Mouse (Mus musculus): ENCODE data around the gene Dlk2. TPM values are rescaled to one million over a fixed set of nuclear protein-coding genes. Genes with fewer than 3 reads are reported as not detected.

Gene Dlk2
- 0.54 and 3.1 TPM in 2 replicates for polyA plus RNA-seq (2012; rRNA removed)

- Histone ChIP-seq H3K4me3 (replicated peaks; ENCODE audit: extremely low read depth, low read depth, low read length) (peak within 1 kb of the TSS; percentile 46), H3K4me1 (ENCODE audit: control insufficient read depth, insufficient read depth, low read length) (peaks cover 5% of the 10 kb centered on the region; the same call in 1 of the 2 replicates)
- no peak for DNase-seq
- TF ChIP-seq CTCF (IDR thresholded peaks at IDR 0.05; ENCODE audit: insufficient read depth, low read length) (no peak), POLR2A (IDR thresholded peaks at IDR 0.05; ENCODE audit: borderline replicate concordance, extremely low read depth, low read depth, low read length) (no peak)
- WGBS, result 1% methylated on average over 76 of the region's 86 CpGs
These were observed at the start of gene Dlk2 for GRCm38 (mm10) chr17:46297364-46298219. Gene Dlk2 (plus strand): TSS chr17:46297421.

GRCm38 (mm10) chr17:46247512-46248188 lies 49.6 kb upstream of the Dlk2 start, which contains the start of the genes Polr1c and Yipf3:
Gene Polr1c (minus strand): TSS chr17:46248054.
Gene Yipf3 (plus strand): TSS chr17:46248080.
- under 1% methylated on average over 53 of the region's 53 CpGs for WGBS

GRCm38 (mm10) chr17:46248189-46248522 lies 49.1 kb upstream of the Dlk2 start:
- H3K4me1 ChIP-seq (ENCODE audit: control insufficient read depth, insufficient read depth, low read length), result peaks cover 12% of the 10 kb centered on the region
- DNase-seq, result no peak
- peak overlapping the region; percentile 94 for H3K4me3 ChIP-seq (replicated peaks; ENCODE audit: extremely low read depth, low read depth, low read length)
- TF ChIP-seq POLR2A (IDR thresholded peaks at IDR 0.05; ENCODE audit: borderline replicate concordance, extremely low read depth, low read depth, low read length) (no peak), CTCF (IDR thresholded peaks at IDR 0.05; ENCODE audit: insufficient read depth, low read length) (no peak)
- WGBS, result 1% methylated on average over 37 of the region's 37 CpGs

More at GRCm38 (mm10) chr17:46247512-46248188, 49.6 kb upstream of the Dlk2 start, which contains the start of the genes Polr1c and Yipf3:
- peak; percentile 96 for DNase-seq
- TF ChIP-seq POLR2A (IDR thresholded peaks at IDR 0.05; ENCODE audit: borderline replicate concordance, extremely low read depth, low read depth, low read length), result peak; percentile 85
- no peak for TF ChIP-seq CTCF (IDR thresholded peaks at IDR 0.05; ENCODE audit: insufficient read depth, low read length)
- Histone ChIP-seq H3K4me1 (ENCODE audit: control insufficient read depth, insufficient read depth, low read length) (peaks cover 12% of the 10 kb centered on the region), H3K4me3 (replicated peaks; ENCODE audit: extremely low read depth, low read depth, low read length) (peak within 1 kb of the TSS; percentile 94)

GRCm38 (mm10) chr17:46251174-46251573 lies 46.0 kb upstream of the Dlk2 start:
- 71% methylated on average over 7 of the region's 7 CpGs for WGBS
- no peak for TF ChIP-seq CTCF (IDR thresholded peaks at IDR 0.05; ENCODE audit: insufficient read depth, low read length)
- TF ChIP-seq POLR2A (IDR thresholded peaks at IDR 0.05; ENCODE audit: borderline replicate concordance, extremely low read depth, low read depth, low read length), result no peak
- DNase-seq, result no peak
- H3K4me1 ChIP-seq (ENCODE audit: control insufficient read depth, insufficient read depth, low read length), result peaks cover 19% of the 10 kb centered on the region
- no peak overlapping the region for H3K4me3 ChIP-seq (replicated peaks; ENCODE audit: extremely low read depth, low read depth, low read length)

GRCm38 (mm10) chr17:46252571-46253451 lies 44.4 kb upstream of the Dlk2 start:
- Histone ChIP-seq H3K4me1 (ENCODE audit: control insufficient read depth, insufficient read depth, low read length) (peaks cover 15% of the 10 kb centered on the region), H3K4me3 (replicated peaks; ENCODE audit: extremely low read depth, low read depth, low read length) (no peak overlapping the region)
- DNase-seq, result no peak
- TF ChIP-seq POLR2A (IDR thresholded peaks at IDR 0.05; ENCODE audit: borderline replicate concordance, extremely low read depth, low read depth, low read length) (no peak), CTCF (IDR thresholded peaks at IDR 0.05; ENCODE audit: insufficient read depth, low read length) (peak; percentile 39; the same call in 1 of the 2 replicates)
- 51% methylated on average over 14 of the region's 14 CpGs for WGBS

GRCm38 (mm10) chr17:46253452-46254084 lies 43.7 kb upstream of the Dlk2 start, which contains the start of gene Lrrc73:
Gene Lrrc73 (plus strand): TSS chr17:46253531.
- TF ChIP-seq CTCF (IDR thresholded peaks at IDR 0.05; ENCODE audit: insufficient read depth, low read length) (no peak), POLR2A (IDR thresholded peaks at IDR 0.05; ENCODE audit: borderline replicate concordance, extremely low read depth, low read depth, low read length) (peak; percentile 47; the same call in 1 of the 2 replicates)
- Histone ChIP-seq H3K4me3 (replicated peaks; ENCODE audit: extremely low read depth, low read depth, low read length) (peak within 1 kb of the TSS; percentile 62), H3K4me1 (ENCODE audit: control insufficient read depth, insufficient read depth, low read length) (peaks cover 15% of the 10 kb centered on the region)
- peak; percentile 89 for DNase-seq
- 2% methylated on average over 45 of the region's 48 CpGs for WGBS

GRCm38 (mm10) chr17:46254106-46254505 lies 43.1 kb upstream of the Dlk2 start:
- DNase-seq, result no peak
- Histone ChIP-seq H3K4me3 (replicated peaks; ENCODE audit: extremely low read depth, low read depth, low read length) (peak overlapping the region; percentile 39), H3K4me1 (ENCODE audit: control insufficient read depth, insufficient read depth, low read length) (peaks cover 10% of the 10 kb centered on the region)
- WGBS, result under 1% methylated on average over 50 of the region's 54 CpGs
- TF ChIP-seq POLR2A (IDR thresholded peaks at IDR 0.05; ENCODE audit: borderline replicate concordance, extremely low read depth, low read depth, low read length) (no peak), CTCF (IDR thresholded peaks at IDR 0.05; ENCODE audit: insufficient read depth, low read length) (no peak)

- WGBS, result 27% methylated on average over 6 of the region's 6 CpGs
- TF ChIP-seq POLR2A (IDR thresholded peaks at IDR 0.05; ENCODE audit: borderline replicate concordance, extremely low read depth, low read depth, low read length), result no peak
- no peak for TF ChIP-seq CTCF (IDR thresholded peaks at IDR 0.05; ENCODE audit: insufficient read depth, low read length)
- Histone ChIP-seq H3K4me1 (ENCODE audit: control insufficient read depth, insufficient read depth, low read length) (peaks cover 7% of the 10 kb centered on the region), H3K4me3 (replicated peaks; ENCODE audit: extremely low read depth, low read depth, low read length) (no peak overlapping the region)
- DNase-seq, result no peak
These were observed 42.1 kb upstream of the Dlk2 start for GRCm38 (mm10) chr17:46255147-46255546.
